In the genomic region with DNA sequence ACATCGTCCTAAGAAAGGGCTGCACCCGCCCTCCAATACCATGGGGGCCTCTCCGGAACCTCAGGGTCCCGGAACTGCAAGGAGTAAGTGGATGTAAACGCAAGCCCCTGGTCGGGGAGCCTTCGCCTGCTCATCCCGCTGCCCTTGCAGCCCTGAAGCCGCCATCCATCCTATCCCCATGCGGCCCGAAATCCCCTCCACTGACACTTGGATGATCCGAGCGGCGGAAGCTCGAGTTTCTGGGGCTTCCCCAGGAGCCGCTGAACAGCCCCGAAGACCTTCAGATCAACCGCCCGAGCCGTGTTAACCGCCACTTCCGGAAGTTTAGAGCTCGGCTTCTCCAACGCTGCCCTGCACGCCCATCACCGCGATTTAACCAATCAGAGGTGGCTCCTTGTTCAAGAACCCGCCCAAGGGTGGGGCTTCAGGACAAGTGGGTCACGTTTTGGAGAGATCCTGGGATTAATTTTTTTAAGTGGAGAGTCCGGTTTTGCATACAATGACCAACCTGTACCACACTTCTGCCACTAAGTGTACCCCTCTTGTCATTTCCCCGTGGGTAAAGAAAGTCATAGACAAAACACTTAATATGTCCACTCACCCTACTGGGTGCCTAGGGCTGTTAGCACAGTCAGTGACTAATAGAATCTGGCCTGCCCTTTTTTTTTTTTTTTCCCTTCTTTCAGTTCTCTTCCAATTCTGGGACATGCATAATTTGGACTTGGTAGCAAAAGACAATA, we compare ENCODE assay signal across 8 mouse cellular contexts. TPM values are rescaled to one million over a fixed set of nuclear protein-coding genes. Genes with fewer than 3 reads are reported as not detected.
DNase-seq lines count a peak whose midpoint lies in the region; ATAC-seq and TF ChIP-seq lines count a peak whose summit lies in the region.

No protein-coding gene starts in this region.

- peak; percentile 90 for DNase-seq in WW6 (ENCODE audit: low read depth, low spot score)
- peak; percentile 98 for DNase-seq in cerebellum, postnatal 4 days (ENCODE audit: low spot score in 2 of 2)
- DNase-seq in gastrocnemius, adult 2 months, result peak; percentile 95
- peak; percentile 98 for DNase-seq in hindbrain, postnatal 0 days (ENCODE audit: low spot score)
- peak; percentile 96 to 97 for DNase-seq in left cerebral cortex, adult 2 months (ENCODE audit: extremely low spot score in 1 of 2, low spot score in 2 of 2)
- DNase-seq in right cerebral cortex, adult 2 months (ENCODE audit: low spot score in 2 of 2), result peak; percentile 98 to 99
- peak; percentile 98 for DNase-seq in urinary bladder, postnatal 14 days (ENCODE audit: low spot score)

- intact Hi-C loops in gastrocnemius, adult 2 months (cut with DNase I), result no loop called here
- intact Hi-C loops in left cerebral cortex, adult 2 months (cut with DNase I), result loop anchor here (1.0 kb wide), 1 partner anchor 8 kb away; the partner anchor contains the start of genes Acyp1 and Zc2hc1c

- WGBS in hindbrain, postnatal 0 days, result under 1% methylated on average over 31 of the region's 31 CpGs

- H3K4me3 ChIP-seq in gastrocnemius, adult 2 months, result peak overlapping the region; percentile 80
- H3K4me3 ChIP-seq in hindbrain, postnatal 0 days (ENCODE audit: low read length), result peak overlapping the region; percentile 55
- H3K4me3 ChIP-seq in left cerebral cortex, adult 2 months, result peak overlapping the region; percentile 67

- no peaks in the 10 kb centered on the region for H3K36me3 ChIP-seq in hindbrain, postnatal 0 days (ENCODE audit: insufficient read depth, low read length)

- ATAC-seq in hindbrain, postnatal 0 days, result peak; percentile 98
- peak; percentile 98 for ATAC-seq in megakaryocyte, adult 5-6 weeks (ENCODE audit: poor library complexity, severe bottlenecking)

- H3K9me3 ChIP-seq in hindbrain, postnatal 0 days (ENCODE audit: low read length), result no peaks in the 10 kb centered on the region

- peak overlapping the region; percentile 64 for H3K9ac ChIP-seq in hindbrain, postnatal 0 days (replicated peaks; ENCODE audit: low read length)

- H3K4me1 ChIP-seq in hindbrain, postnatal 0 days (ENCODE audit: insufficient read depth, low read length), result no peaks in the 10 kb centered on the region

- no peaks in the 10 kb centered on the region for H3K27me3 ChIP-seq in hindbrain, postnatal 0 days (ENCODE audit: insufficient read depth, low read length)

- no peak for TF ChIP-seq CTCF in gastrocnemius, adult 2 months (IDR thresholded peaks at IDR 0.05)
- no peak for TF ChIP-seq CTCF in hindbrain, postnatal 0 days (IDR thresholded peaks at IDR 0.05; ENCODE audit: low read depth)
- TF ChIP-seq CTCF in left cerebral cortex, adult 2 months (IDR thresholded peaks at IDR 0.05), result no peak

- peak overlapping the region; percentile 63 for H3K4me2 ChIP-seq in hindbrain, postnatal 0 days (ENCODE audit: low read depth, low read length)

- peak overlapping the region; percentile 91 for H3K27ac ChIP-seq in gastrocnemius, adult 2 months
- peak overlapping the region; percentile 76 for H3K27ac ChIP-seq in hindbrain, postnatal 0 days
- peak overlapping the region; percentile 89 for H3K27ac ChIP-seq in left cerebral cortex, adult 2 months

RNA-seq across cellular contexts. Expression of gene Acyp1, which starts 8.0 kb away (rescaled TPM):
- total RNA-seq in gastrocnemius, adult 2 months (2021), result 10 to 100 TPM; 37.9 to 52.7 TPM
- 17.9 and 18.2 TPM in 2 replicates for total RNA-seq in hindbrain, postnatal 0 days (2014; rRNA removed)
- polyA plus RNA-seq in hindbrain, postnatal 0 days (2015; fragmentation: Nextera tagmentation; extraction: Ambion mirVana), result 50.9 and 55.8 TPM in 2 replicates
- total RNA-seq in left cerebral cortex, adult 2 months (2021), result 10 to 100 TPM; 32.9 to 37.4 TPM
- 40.9 and 41.2 TPM in 2 replicates for total RNA-seq in megakaryocyte, adult 5-6 weeks (2015)
- total RNA-seq in megakaryocyte, adult 5-6 weeks (2017), result 26.2 and 49.4 TPM in 2 replicates

RNA-seq across cellular contexts. Expression of gene Zc2hc1c, which starts 8.1 kb away (rescaled TPM):
- 1 to 10 TPM in 1 of 2 experiments, under 1 TPM in 1; 0.95 to 1.7 TPM for total RNA-seq in gastrocnemius, adult 2 months (2021)
- total RNA-seq in hindbrain, postnatal 0 days (2014; rRNA removed), result 1.1 and 1.3 TPM in 2 replicates
- 1.4 and 1.5 TPM in 2 replicates for polyA plus RNA-seq in hindbrain, postnatal 0 days (2015; fragmentation: Nextera tagmentation; extraction: Ambion mirVana)
- total RNA-seq in left cerebral cortex, adult 2 months (2021), result 1 to 10 TPM; 2.0 to 2.8 TPM
- total RNA-seq in megakaryocyte, adult 5-6 weeks (2015), result not detected in 2 replicates
- 0.04 TPM in 1 of 2 replicates, not detected in the other for total RNA-seq in megakaryocyte, adult 5-6 weeks (2017)

RNA-seq across cellular contexts. Expression of gene Mlh3, which starts 9.9 kb away (rescaled TPM):
- 10 to 100 TPM in 1 of 2 experiments, 1 to 10 TPM in 1; 8.9 to 10.6 TPM for total RNA-seq in gastrocnemius, adult 2 months (2021)
- 5.5 and 9.9 TPM in 2 replicates for total RNA-seq in hindbrain, postnatal 0 days (2014; rRNA removed)
- 4.9 and 5.1 TPM in 2 replicates for polyA plus RNA-seq in hindbrain, postnatal 0 days (2015; fragmentation: Nextera tagmentation; extraction: Ambion mirVana)
- 10 to 100 TPM; 16.6 to 17.4 TPM for total RNA-seq in left cerebral cortex, adult 2 months (2021)
- total RNA-seq in megakaryocyte, adult 5-6 weeks (2015), result 3.7 and 4.1 TPM in 2 replicates
- 6.6 and 7.1 TPM in 2 replicates for total RNA-seq in megakaryocyte, adult 5-6 weeks (2017)

RNA-seq across cellular contexts. Expression of gene Nek9, which starts 58.9 kb away (rescaled TPM):
- total RNA-seq in gastrocnemius, adult 2 months (2021), result 100 to 1,000 TPM in 1 of 2 experiments, 10 to 100 TPM in 1; 99.2 to 131 TPM
- total RNA-seq in hindbrain, postnatal 0 days (2014; rRNA removed), result 20.5 and 21.5 TPM in 2 replicates
- polyA plus RNA-seq in hindbrain, postnatal 0 days (2015; fragmentation: Nextera tagmentation; extraction: Ambion mirVana), result 8.9 and 10.5 TPM in 2 replicates
- 10 to 100 TPM; 32.9 to 34.8 TPM for total RNA-seq in left cerebral cortex, adult 2 months (2021)
- total RNA-seq in megakaryocyte, adult 5-6 weeks (2015), result 40.9 TPM in 2 replicates
- 25.1 and 27.9 TPM in 2 replicates for total RNA-seq in megakaryocyte, adult 5-6 weeks (2017)

Comparison
In these comparisons a context has a peak if more than half of its experiments do, and no peak if none do; other contexts are left out.
1. Peak in every context shown above with its lines: DNase-seq, ATAC-seq, H3K4me3 ChIP-seq and H3K27ac ChIP-seq.